Mouse (Mus musculus): ENCODE results near the gene Basp1. TPM values are rescaled to one million over a fixed set of nuclear protein-coding genes. Genes with fewer than 3 reads are reported as not detected.

Basp1 gene
- polyA plus RNA-seq, 1 experiment: 9.5 TPM

- Histone ChIP-seq H3K27ac (ENCODE audit: insufficient read depth, low read length) (no peak overlapping the region), H3K27me3 (ENCODE audit: control insufficient read depth, insufficient read depth, low read length) (no peaks in the 10 kb centered on the region), H3K4me3 (ENCODE audit: extremely low read depth, insufficient read depth, insufficient read length) (no peak overlapping the region), H3K36me3 (ENCODE audit: control insufficient read depth, insufficient read depth, low read length) (no peaks in the 10 kb centered on the region), H3K4me1 (ENCODE audit: control insufficient read depth, insufficient read depth, insufficient read length) (peaks cover 3% of the 10 kb centered on the region; the same call in 1 of the 2 replicates)
- peak in 1 of 2 experiments; percentile 8 for DNase-seq (ENCODE audit: low read depth in 1 of 2, low spot score in 2 of 2)
- 15% methylated on average over 5 of the region's 5 CpGs for WGBS
- TF ChIP-seq POLR2A (IDR thresholded peaks at IDR 0.05; ENCODE audit: low read depth, low read length): no peak
- TF ChIP-seq CTCF (IDR thresholded peaks at IDR 0.05; ENCODE audit: extremely low read depth, insufficient read depth, insufficient read length, insufficient replicate concordance): no peak
Measured at GRCm38 (mm10) chr15:25355339-25355738, 58.2 kb downstream of the Basp1 start.

GRCm38 (mm10) chr15:25354738-25355137 is 58.8 kb downstream of the Basp1 start:
- H3K27ac ChIP-seq (ENCODE audit: insufficient read depth, low read length): no peak overlapping the region
- peaks cover 3% of the 10 kb centered on the region; the same call in 1 of the 2 replicates for H3K4me1 ChIP-seq (ENCODE audit: control insufficient read depth, insufficient read depth, insufficient read length)
- H3K36me3 ChIP-seq (ENCODE audit: control insufficient read depth, insufficient read depth, low read length): no peaks in the 10 kb centered on the region
- H3K27me3 ChIP-seq (ENCODE audit: control insufficient read depth, insufficient read depth, low read length): no peaks in the 10 kb centered on the region
- TF ChIP-seq POLR2A (IDR thresholded peaks at IDR 0.05; ENCODE audit: low read depth, low read length): no peak
- TF ChIP-seq CTCF (IDR thresholded peaks at IDR 0.05; ENCODE audit: extremely low read depth, insufficient read depth, insufficient read length, insufficient replicate concordance): no peak
- no peak overlapping the region for H3K4me3 ChIP-seq (ENCODE audit: extremely low read depth, insufficient read depth, insufficient read length)
- WGBS: 30% methylated on average over 6 of the region's 6 CpGs
- peak in 1 of 2 experiments; percentile 11 for DNase-seq (ENCODE audit: low read depth in 1 of 2, low spot score in 2 of 2)

GRCm38 (mm10) chr15:25353498-25353897 is 60.1 kb downstream of the Basp1 start:
- Histone ChIP-seq H3K36me3 (ENCODE audit: control insufficient read depth, insufficient read depth, low read length) (no peaks in the 10 kb centered on the region), H3K4me3 (ENCODE audit: extremely low read depth, insufficient read depth, insufficient read length) (no peak overlapping the region), H3K4me1 (ENCODE audit: control insufficient read depth, insufficient read depth, insufficient read length) (peaks cover 3% of the 10 kb centered on the region; the same call in 1 of the 2 replicates), H3K27ac (ENCODE audit: insufficient read depth, low read length) (no peak overlapping the region), H3K27me3 (ENCODE audit: control insufficient read depth, insufficient read depth, low read length) (no peaks in the 10 kb centered on the region)
- DNase-seq (ENCODE audit: low read depth in 1 of 2, low spot score in 2 of 2): no peak
- WGBS: 79% methylated on average over 6 of the region's 6 CpGs
- TF ChIP-seq POLR2A (IDR thresholded peaks at IDR 0.05; ENCODE audit: low read depth, low read length) (no peak), CTCF (IDR thresholded peaks at IDR 0.05; ENCODE audit: extremely low read depth, insufficient read depth, insufficient read length, insufficient replicate concordance) (no peak)

GRCm38 (mm10) chr15:25343263-25343662 is 70.3 kb downstream of the Basp1 start:
- WGBS: 82% methylated on average over 6 of the region's 6 CpGs
- H3K4me3 ChIP-seq (ENCODE audit: extremely low read depth, insufficient read depth, insufficient read length): no peak overlapping the region
- H3K27me3 ChIP-seq (ENCODE audit: control insufficient read depth, insufficient read depth, low read length): no peaks in the 10 kb centered on the region
- no peak for DNase-seq (ENCODE audit: low read depth in 1 of 2, low spot score in 2 of 2)
- H3K36me3 ChIP-seq (ENCODE audit: control insufficient read depth, insufficient read depth, low read length): no peaks in the 10 kb centered on the region
- no peaks in the 10 kb centered on the region for H3K4me1 ChIP-seq (ENCODE audit: control insufficient read depth, insufficient read depth, insufficient read length)
- no peak overlapping the region for H3K27ac ChIP-seq (ENCODE audit: insufficient read depth, low read length)
- TF ChIP-seq POLR2A (IDR thresholded peaks at IDR 0.05; ENCODE audit: low read depth, low read length) (no peak), CTCF (IDR thresholded peaks at IDR 0.05; ENCODE audit: extremely low read depth, insufficient read depth, insufficient read length, insufficient replicate concordance) (no peak)

- Histone ChIP-seq H3K27ac (ENCODE audit: insufficient read depth, low read length) (no peak overlapping the region), H3K27me3 (ENCODE audit: control insufficient read depth, insufficient read depth, low read length) (no peaks in the 10 kb centered on the region), H3K4me1 (ENCODE audit: control insufficient read depth, insufficient read depth, insufficient read length) (no peaks in the 10 kb centered on the region), H3K36me3 (ENCODE audit: control insufficient read depth, insufficient read depth, low read length) (no peaks in the 10 kb centered on the region), H3K4me3 (ENCODE audit: extremely low read depth, insufficient read depth, insufficient read length) (no peak overlapping the region)
- TF ChIP-seq CTCF (IDR thresholded peaks at IDR 0.05; ENCODE audit: extremely low read depth, insufficient read depth, insufficient read length, insufficient replicate concordance) (no peak), POLR2A (IDR thresholded peaks at IDR 0.05; ENCODE audit: low read depth, low read length) (no peak)
- no peak for DNase-seq (ENCODE audit: low read depth in 1 of 2, low spot score in 2 of 2)
- WGBS: 93% methylated on average over 11 of the region's 11 CpGs
Measured at GRCm38 (mm10) chr15:25335277-25335676, 78.3 kb downstream of the Basp1 start.

- no peak for DNase-seq (ENCODE audit: low read depth in 1 of 2, low spot score in 2 of 2)
- Histone ChIP-seq H3K27me3 (ENCODE audit: control insufficient read depth, insufficient read depth, low read length) (no peaks in the 10 kb centered on the region), H3K4me3 (ENCODE audit: extremely low read depth, insufficient read depth, insufficient read length) (no peak overlapping the region), H3K36me3 (ENCODE audit: control insufficient read depth, insufficient read depth, low read length) (no peaks in the 10 kb centered on the region), H3K4me1 (ENCODE audit: control insufficient read depth, insufficient read depth, insufficient read length) (no peaks in the 10 kb centered on the region), H3K27ac (ENCODE audit: insufficient read depth, low read length) (no peak overlapping the region)
- 84% methylated on average over 16 of the region's 16 CpGs for WGBS
- no peak for TF ChIP-seq POLR2A (IDR thresholded peaks at IDR 0.05; ENCODE audit: low read depth, low read length)
Measured at GRCm38 (mm10) chr15:25331877-25332445, 81.6 kb downstream of the Basp1 start.

- H3K27ac ChIP-seq (ENCODE audit: insufficient read depth, low read length): no peak overlapping the region
- H3K4me1 ChIP-seq (ENCODE audit: control insufficient read depth, insufficient read depth, insufficient read length): no peaks in the 10 kb centered on the region
- WGBS: 74% methylated on average over 4 of the region's 4 CpGs
- no peak for TF ChIP-seq CTCF (IDR thresholded peaks at IDR 0.05; ENCODE audit: extremely low read depth, insufficient read depth, insufficient read length, insufficient replicate concordance)
- no peak for TF ChIP-seq POLR2A (IDR thresholded peaks at IDR 0.05; ENCODE audit: low read depth, low read length)
- no peaks in the 10 kb centered on the region for H3K27me3 ChIP-seq (ENCODE audit: control insufficient read depth, insufficient read depth, low read length)
- no peaks in the 10 kb centered on the region for H3K36me3 ChIP-seq (ENCODE audit: control insufficient read depth, insufficient read depth, low read length)
- DNase-seq (ENCODE audit: low read depth in 1 of 2, low spot score in 2 of 2): no peak
- H3K4me3 ChIP-seq (ENCODE audit: extremely low read depth, insufficient read depth, insufficient read length): no peak overlapping the region
Measured at GRCm38 (mm10) chr15:25330946-25331345, 82.6 kb downstream of the Basp1 start.
